Mouse (Mus musculus) thymus, adult 2 months (tissue): ENCODE results near the gene Krt6b.

Experiments used
- CTCF ChIP-seq: fragments of 200-500 bp; IDR thresholded peaks from 2 replicates; pipeline ENCODE4 v1.5.1; 2012; ENCODE audit warnings: mild to moderate bottlenecking, control low read depth, low read length, moderate library complexity, borderline replicate concordance; ENCODE audit not compliant: control insufficient read depth, poor library complexity, insufficient read depth; ENCODE audit errors: extremely low read depth
- POLR2A ChIP-seq: fragments of 200-500 bp; IDR thresholded peaks from 2 replicates; pipeline ENCODE4 v1.6.1; 2012; ENCODE audit warnings: mild to moderate bottlenecking, low read length, control low read depth, moderate library complexity; ENCODE audit not compliant: control insufficient read depth, poor library complexity, insufficient read depth; ENCODE audit errors: extremely low read depth

DNA sequence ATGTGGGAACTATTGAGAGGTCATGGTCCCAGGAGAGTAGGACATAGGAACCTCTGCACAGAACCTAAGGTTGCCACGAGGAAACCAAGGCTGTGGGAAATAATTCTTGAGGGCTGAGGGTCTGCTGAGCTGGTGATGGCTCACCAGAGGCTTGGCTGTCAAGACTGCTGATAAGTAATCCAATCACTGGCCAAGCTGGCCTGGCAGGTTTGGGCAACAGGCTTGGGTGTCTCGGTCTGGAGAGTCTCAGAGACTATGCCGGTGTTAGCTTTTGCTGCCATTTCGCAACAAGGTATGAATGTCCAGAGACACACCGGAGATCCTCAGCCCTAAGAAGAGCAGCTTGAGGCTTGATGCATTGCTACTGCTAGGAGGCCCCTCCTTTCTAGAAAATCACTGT, 34.3 kb upstream of the Krt6b start:
- TF ChIP-seq POLR2A (no peak), CTCF (no peak)
